Mouse (Mus musculus): ENCODE measurements around the gene Ash1l. TPM values are rescaled to one million over a fixed set of nuclear protein-coding genes. Genes with fewer than 3 reads are reported as not detected.

Ash1l gene
- polyA plus RNA-seq, 1 experiment from 2014 or later = 7.4 TPM

- no peak overlapping the region for H3K27ac ChIP-seq (ENCODE audit: low read depth, low read length)
- no peaks in the 10 kb centered on the region for H3K27me3 ChIP-seq (replicated peaks; ENCODE audit: control insufficient read depth, insufficient read depth, low read length)
- WGBS = 4% methylated on average over 2 of the region's 2 CpGs
- H3K9ac ChIP-seq (ENCODE audit: low read depth, low read length) = no peak overlapping the region
- no peaks in the 10 kb centered on the region for H3K36me3 ChIP-seq (ENCODE audit: control insufficient read depth, insufficient read depth)
- TF ChIP-seq CTCF (IDR thresholded peaks at IDR 0.05; ENCODE audit: low read depth) = peak; percentile 73
- no peaks in the 10 kb centered on the region for H3K9me3 ChIP-seq (ENCODE audit: control insufficient read depth)
- no peak overlapping the region for H3K4me2 ChIP-seq (replicated peaks; ENCODE audit: low read depth)
- peak; percentile 43; the same call in 1 of the 2 replicates for ATAC-seq
- H3K4me3 ChIP-seq (ENCODE audit: low read depth, low read length) = no peak overlapping the region
- no peaks in the 10 kb centered on the region for H3K4me1 ChIP-seq (replicated peaks; ENCODE audit: control insufficient read depth, insufficient read depth, low read length)
These were observed 165.1 kb downstream of the Ash1l start for GRCm38 (mm10) chr3:89115522-89115921.

- Histone ChIP-seq H3K9me3 (ENCODE audit: control insufficient read depth) (no peaks in the 10 kb centered on the region), H3K9ac (ENCODE audit: low read depth, low read length) (no peak overlapping the region), H3K4me2 (replicated peaks; ENCODE audit: low read depth) (no peak overlapping the region), H3K27ac (ENCODE audit: low read depth, low read length) (no peak overlapping the region), H3K36me3 (ENCODE audit: control insufficient read depth, insufficient read depth) (no peaks in the 10 kb centered on the region), H3K4me1 (replicated peaks; ENCODE audit: control insufficient read depth, insufficient read depth, low read length) (no peaks in the 10 kb centered on the region), H3K27me3 (replicated peaks; ENCODE audit: control insufficient read depth, insufficient read depth, low read length) (no peaks in the 10 kb centered on the region), H3K4me3 (ENCODE audit: low read depth, low read length) (no peak overlapping the region)
- no peak for TF ChIP-seq CTCF (IDR thresholded peaks at IDR 0.05; ENCODE audit: low read depth)
- ATAC-seq = peak; percentile 41; the same call in 1 of the 2 replicates
- 56% methylated on average over 2 of the region's 2 CpGs for WGBS
These were observed 172.9 kb downstream of the Ash1l start for GRCm38 (mm10) chr3:89123313-89123712.

- Histone ChIP-seq H3K9ac (ENCODE audit: low read depth, low read length) (no peak overlapping the region), H3K27ac (ENCODE audit: low read depth, low read length) (no peak overlapping the region), H3K36me3 (ENCODE audit: control insufficient read depth, insufficient read depth) (no peaks in the 10 kb centered on the region), H3K9me3 (ENCODE audit: control insufficient read depth) (no peaks in the 10 kb centered on the region), H3K4me2 (replicated peaks; ENCODE audit: low read depth) (no peak overlapping the region), H3K4me1 (replicated peaks; ENCODE audit: control insufficient read depth, insufficient read depth, low read length) (no peaks in the 10 kb centered on the region), H3K27me3 (replicated peaks; ENCODE audit: control insufficient read depth, insufficient read depth, low read length) (no peaks in the 10 kb centered on the region), H3K4me3 (ENCODE audit: low read depth, low read length) (no peak overlapping the region)
- no peak for ATAC-seq
- 66% methylated on average over 3 of the region's 3 CpGs for WGBS
- TF ChIP-seq CTCF (IDR thresholded peaks at IDR 0.05; ENCODE audit: low read depth) = no peak
These were observed 173.8 kb downstream of the Ash1l start for GRCm38 (mm10) chr3:89124241-89124640.

- Histone ChIP-seq H3K9me3 (ENCODE audit: control insufficient read depth) (no peaks in the 10 kb centered on the region), H3K36me3 (ENCODE audit: control insufficient read depth, insufficient read depth) (no peaks in the 10 kb centered on the region), H3K27ac (ENCODE audit: low read depth, low read length) (no peak overlapping the region), H3K4me3 (ENCODE audit: low read depth, low read length) (no peak overlapping the region), H3K27me3 (replicated peaks; ENCODE audit: control insufficient read depth, insufficient read depth, low read length) (no peaks in the 10 kb centered on the region), H3K4me2 (replicated peaks; ENCODE audit: low read depth) (no peak overlapping the region), H3K9ac (ENCODE audit: low read depth, low read length) (no peak overlapping the region), H3K4me1 (replicated peaks; ENCODE audit: control insufficient read depth, insufficient read depth, low read length) (no peaks in the 10 kb centered on the region)
- TF ChIP-seq CTCF (IDR thresholded peaks at IDR 0.05; ENCODE audit: low read depth) = no peak
- WGBS = 94% methylated on average over 3 of the region's 3 CpGs
- no peak for ATAC-seq
These were observed 175.6 kb downstream of the Ash1l start for GRCm38 (mm10) chr3:89125981-89126380.

Other genes starting within 250 kb of the Ash1l start
- 48.8 and 50.2 TPM in 2 replicates for gene Rit1, start 233.8 kb upstream of the Ash1l start, polyA plus RNA-seq (2015; fragmentation: Nextera tagmentation; extraction: Ambion mirVana)
- 8.6 and 10.1 TPM in 2 replicates for gene Syt11, start 175.5 kb upstream of the Ash1l start, polyA plus RNA-seq (2015; fragmentation: Nextera tagmentation; extraction: Ambion mirVana)
- gene Gon4l, start 115.4 kb upstream of the Ash1l start, polyA plus RNA-seq (2015; fragmentation: Nextera tagmentation; extraction: Ambion mirVana) = 3.3 and 3.7 TPM in 2 replicates
- gene Msto1, start 36.6 kb upstream of the Ash1l start, polyA plus RNA-seq (2015; fragmentation: Nextera tagmentation; extraction: Ambion mirVana) = 20.7 and 22.4 TPM in 2 replicates
- 91.5 and 95.9 TPM in 2 replicates for gene Dap3, start 559 bp downstream of the Ash1l start, polyA plus RNA-seq (2015; fragmentation: Nextera tagmentation; extraction: Ambion mirVana)
- gene Rusc1, start 142.7 kb downstream of the Ash1l start, polyA plus RNA-seq (2015; fragmentation: Nextera tagmentation; extraction: Ambion mirVana) = 29.0 and 32.5 TPM in 2 replicates
- not detected in 2 replicates for gene Gm43738, start 150.5 kb downstream of the Ash1l start, polyA plus RNA-seq (2015; fragmentation: Nextera tagmentation; extraction: Ambion mirVana)
- 138 and 154 TPM in 2 replicates for gene Fdps, start 151.3 kb downstream of the Ash1l start, polyA plus RNA-seq (2015; fragmentation: Nextera tagmentation; extraction: Ambion mirVana)
- gene Pklr, start 185.5 kb downstream of the Ash1l start, polyA plus RNA-seq (2015; fragmentation: Nextera tagmentation; extraction: Ambion mirVana) = 91.8 and 103 TPM in 2 replicates
- 1.1 TPM in 2 replicates for gene Hcn3, start 209.6 kb downstream of the Ash1l start, polyA plus RNA-seq (2015; fragmentation: Nextera tagmentation; extraction: Ambion mirVana)
- 8.5 and 8.6 TPM in 2 replicates for gene Clk2, start 214.2 kb downstream of the Ash1l start, polyA plus RNA-seq (2015; fragmentation: Nextera tagmentation; extraction: Ambion mirVana)
- gene Scamp3, start 226.9 kb downstream of the Ash1l start, polyA plus RNA-seq (2015; fragmentation: Nextera tagmentation; extraction: Ambion mirVana) = 80.5 and 86.3 TPM in 2 replicates
- gene Fam189b, start 232.5 kb downstream of the Ash1l start, polyA plus RNA-seq (2015; fragmentation: Nextera tagmentation; extraction: Ambion mirVana) = 4.9 and 5.9 TPM in 2 replicates